Mouse (Mus musculus) brain, adult 2 months (tissue): ENCODE results near the gene Shh.
A peak's percentile ranks its signal among the peaks of the same experiment; 100 is the strongest.

Source experiments
- DNase-seq: peaks from one replicate; pipeline ENCODE4 v3.0.0; 2011; ENCODE audit warnings: low read depth, low spot score

Gene Shh

GRCm38 (mm10) chr5:28466760-28467306 lies at the start of gene Shh:
TSS of gene Shh (minus strand) at chr5:28467256.
- DNase-seq: peak; percentile 79

- DNase-seq: no peak
Measured at GRCm38 (mm10) chr5:28500792-28501439, 33.9 kb upstream of the Shh start.

- DNase-seq: no peak
Measured at GRCm38 (mm10) chr5:28498846-28499245, 31.8 kb upstream of the Shh start.

GRCm38 (mm10) chr5:28495712-28496650 lies 28.9 kb upstream of the Shh start:
- DNase-seq: no peak

DNA sequence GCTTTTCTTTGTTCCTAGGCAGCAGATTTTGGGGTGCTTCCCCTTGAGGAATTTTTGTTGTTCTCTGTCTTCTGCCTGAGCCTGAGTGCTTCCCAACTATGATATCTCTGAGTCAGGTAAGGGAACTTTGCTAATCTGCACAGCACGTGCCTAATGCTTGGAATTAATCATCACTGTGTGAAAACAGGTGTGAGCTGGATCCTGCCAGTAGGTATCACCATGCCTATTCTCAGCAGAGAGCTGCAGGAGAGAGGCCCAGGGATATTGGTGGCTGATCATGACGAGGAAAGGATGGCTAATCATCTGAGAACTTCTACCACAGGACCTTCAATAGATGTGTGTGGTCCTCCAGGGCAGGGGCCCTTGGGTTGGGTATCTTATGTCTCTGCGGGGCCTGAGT lies 26.5 kb upstream of the Shh start:
- no peak for DNase-seq

DNA sequence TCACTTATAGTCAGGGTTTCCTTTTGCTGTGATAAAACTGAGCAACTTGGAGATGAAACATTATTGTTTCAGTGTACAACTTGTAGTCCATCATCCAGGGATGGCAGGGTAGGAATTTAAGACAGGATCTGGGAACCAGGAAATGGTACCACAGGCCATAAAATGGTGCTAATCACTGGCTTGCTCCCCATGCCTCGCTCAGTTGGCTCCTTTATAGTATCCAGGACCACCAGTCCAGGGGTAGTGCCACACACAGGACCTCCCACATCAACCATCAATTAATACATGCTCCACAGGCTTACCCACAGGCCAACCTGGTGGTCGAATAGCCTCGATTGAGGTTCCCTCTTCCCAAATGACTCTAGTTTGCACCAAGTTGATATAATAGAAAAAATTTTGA lies 15.9 kb upstream of the Shh start:
- DNase-seq: no peak

DNA sequence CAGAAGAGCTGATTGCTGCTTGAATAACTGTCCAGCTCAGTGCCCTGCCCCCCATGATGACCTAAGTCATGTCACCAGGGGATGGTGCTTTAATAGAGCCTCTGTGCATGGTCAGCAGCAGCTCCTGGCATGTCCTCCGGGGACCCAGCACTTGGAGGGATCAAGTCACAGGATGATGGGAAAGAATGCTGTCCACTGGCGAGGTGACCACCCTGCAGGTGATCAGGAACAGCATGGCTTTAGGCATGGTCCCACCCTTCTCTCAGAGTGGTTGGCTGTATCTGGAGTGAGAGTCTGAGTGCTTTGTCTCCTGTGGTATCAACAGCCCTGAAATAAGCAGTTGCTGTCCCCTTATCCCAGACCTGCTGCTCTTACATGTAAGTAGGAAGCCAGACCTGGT lies 14.7 kb upstream of the Shh start:
- no peak for DNase-seq

- no peak for DNase-seq
Measured at GRCm38 (mm10) chr5:28476389-28477379, 9.6 kb upstream of the Shh start.

DNA sequence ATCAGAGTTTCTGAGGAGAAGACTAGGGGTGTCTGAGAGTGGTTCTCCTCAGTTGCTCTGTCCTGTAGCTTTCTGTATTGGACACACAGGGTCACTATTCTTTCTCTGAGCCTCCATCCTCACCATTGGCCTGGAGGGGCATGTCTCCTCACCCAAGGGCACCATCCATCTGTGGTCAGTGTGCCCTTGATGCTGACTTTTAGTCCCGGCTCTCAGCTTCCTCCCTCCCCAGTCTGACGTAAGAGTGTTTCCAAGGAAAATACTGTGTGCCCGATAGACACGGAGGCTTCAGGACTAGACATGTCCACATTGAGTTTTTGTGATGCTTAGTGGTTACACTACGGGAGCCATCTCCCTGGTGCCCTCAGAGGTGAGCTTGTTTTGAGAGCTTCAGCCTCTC lies 6.5 kb upstream of the Shh start:
- DNase-seq: no peak

DNA sequence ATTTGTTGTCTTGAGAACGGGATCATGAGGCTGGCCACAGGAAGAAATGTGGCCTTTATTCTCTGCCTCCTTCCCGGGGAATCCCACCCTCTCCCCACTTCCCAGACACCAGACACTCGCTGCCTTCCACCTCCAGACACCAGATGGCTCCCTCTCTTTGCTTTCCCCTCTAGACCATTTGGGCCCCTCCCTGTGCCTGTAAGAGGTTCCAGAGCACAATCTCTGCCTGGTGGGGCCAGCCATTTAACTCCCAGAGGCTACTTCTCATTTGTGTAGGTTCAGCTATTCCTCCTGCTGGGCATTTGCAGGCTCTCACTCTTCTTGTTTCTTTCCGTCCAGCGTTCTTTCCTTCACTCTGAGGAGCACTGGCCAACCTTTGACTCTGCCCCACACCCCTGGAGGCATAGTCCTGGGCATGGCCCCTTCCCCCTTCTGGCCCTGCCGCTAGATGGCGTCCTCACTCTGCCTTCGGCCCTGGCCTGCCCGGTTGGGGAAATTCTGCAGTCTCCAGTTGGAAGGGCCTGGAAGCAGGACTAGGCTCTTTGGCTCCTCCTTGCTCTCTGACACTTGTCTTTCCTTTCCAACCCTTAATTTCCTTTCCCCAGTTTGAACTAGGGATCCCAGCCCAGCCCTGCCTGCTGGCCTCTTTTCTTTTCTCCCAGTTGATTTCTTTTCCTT lies 2.6 kb upstream of the Shh start:
- DNase-seq: peak; percentile 61

DNA sequence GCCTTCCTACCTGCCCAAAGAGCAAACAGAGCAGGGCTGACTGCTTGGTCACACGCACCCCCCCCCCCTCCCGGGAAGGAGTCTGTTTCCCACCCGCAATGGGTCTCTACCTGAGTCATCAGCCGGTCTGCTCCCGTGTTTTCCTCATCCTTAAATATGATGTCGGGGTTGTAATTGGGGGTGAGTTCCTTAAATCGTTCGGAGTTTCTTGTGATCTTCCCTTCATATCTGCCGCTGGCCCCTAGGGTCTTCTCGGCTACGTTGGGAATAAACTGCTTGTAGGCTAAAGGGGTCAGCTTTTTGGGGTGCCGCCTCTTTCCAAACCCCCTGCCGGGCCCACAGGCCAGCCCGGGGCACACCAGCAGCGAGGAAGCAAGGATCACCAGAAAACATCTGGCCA lies 705 bp downstream of the Shh start:
- no peak for DNase-seq

DNA sequence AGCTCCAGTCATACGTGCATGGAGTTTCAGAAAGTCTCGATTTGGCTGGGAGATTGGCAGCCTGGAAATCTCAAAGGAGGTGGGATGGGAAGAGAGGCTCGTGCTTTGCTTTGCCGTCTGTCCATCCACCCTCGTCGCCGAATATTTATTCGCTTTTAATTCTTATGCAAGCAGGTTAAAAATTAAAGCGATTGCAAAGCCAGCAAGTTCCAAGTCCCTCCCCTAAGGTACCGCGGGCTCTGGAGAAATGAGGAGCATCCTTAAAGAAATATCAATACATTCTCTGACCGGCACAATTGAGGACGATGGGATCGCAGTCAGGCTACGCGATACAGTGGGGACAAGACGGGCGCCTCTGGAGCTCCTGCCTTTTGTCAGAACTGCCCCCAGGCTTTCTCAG lies 1.5 kb downstream of the Shh start:
- peak; percentile 43 for DNase-seq

- peak; percentile 72 for DNase-seq
Measured at GRCm38 (mm10) chr5:28465099-28465406, 2.0 kb downstream of the Shh start.

- DNase-seq: peak; percentile 63
Measured at GRCm38 (mm10) chr5:28464361-28465098, 2.5 kb downstream of the Shh start.

GRCm38 (mm10) chr5:28463656-28464055 lies 3.4 kb downstream of the Shh start:
- no peak for DNase-seq

DNA sequence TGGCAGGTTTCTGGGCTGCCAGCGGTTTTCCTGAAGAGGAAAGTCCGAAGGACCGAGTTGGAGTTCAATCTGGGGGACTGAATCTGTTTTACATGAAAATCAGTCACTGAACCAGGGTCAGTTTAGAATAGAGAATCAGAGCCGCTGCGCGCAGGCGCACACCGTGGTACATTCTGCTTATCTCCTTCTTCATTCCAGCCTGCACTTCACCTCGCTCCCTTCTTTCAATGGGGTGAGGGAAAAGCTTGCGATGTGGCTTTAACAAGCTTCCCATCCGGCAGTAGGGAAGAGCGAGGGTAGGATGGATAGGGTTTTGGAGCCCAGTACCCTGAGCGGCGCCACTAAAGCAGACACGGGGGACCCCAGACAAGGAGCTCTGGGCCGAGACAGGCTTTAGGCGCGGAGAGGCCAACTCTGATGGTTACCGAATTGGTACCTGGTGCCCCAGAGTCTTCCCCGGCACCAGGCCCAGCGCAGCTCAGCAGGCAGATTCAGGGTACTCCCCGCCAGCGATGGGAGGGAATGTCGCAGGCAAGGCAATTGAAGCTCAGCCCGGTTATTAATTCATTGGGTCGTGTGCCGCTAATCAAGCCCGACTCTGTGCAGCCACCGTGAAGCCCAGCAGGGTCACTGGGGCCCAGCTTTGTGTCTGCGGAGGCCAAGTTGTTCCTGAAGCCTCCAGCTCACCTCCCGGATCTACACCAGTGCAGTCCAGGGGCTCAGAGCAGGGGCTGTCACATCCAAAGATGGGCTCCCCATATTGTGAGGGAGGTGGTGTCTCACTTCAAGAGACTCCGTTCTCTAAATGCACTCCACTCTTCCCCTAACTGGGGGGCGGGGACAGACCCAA lies 4.1 kb downstream of the Shh start:
- no peak for DNase-seq

DNA sequence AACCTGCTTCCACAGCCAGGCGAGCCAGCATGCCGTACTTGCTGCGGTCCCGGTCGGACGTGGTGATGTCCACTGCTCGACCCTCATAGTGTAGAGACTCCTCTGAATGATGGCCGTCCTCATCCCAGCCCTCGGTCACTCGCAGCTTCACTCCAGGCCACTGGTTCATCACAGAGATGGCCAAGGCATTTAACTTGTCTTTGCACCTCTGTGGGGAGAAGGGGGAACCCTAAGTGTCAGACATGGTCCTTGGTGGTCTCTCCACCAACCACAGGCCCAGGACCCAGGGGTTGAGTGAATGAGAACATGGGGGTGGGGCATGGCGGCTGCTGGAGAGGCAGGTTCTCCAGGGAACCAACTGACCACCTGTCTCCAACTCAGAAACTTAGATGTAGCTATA lies 5.7 kb downstream of the Shh start:
- no peak for DNase-seq

GRCm38 (mm10) chr5:28460556-28461350 lies 6.3 kb downstream of the Shh start:
- DNase-seq: no peak
